Mouse (Mus musculus) liver, embryonic 13.5 days (tissue): ENCODE measurements around the gene Ntrk3. TPM values are rescaled to one million over a fixed set of nuclear protein-coding genes. Genes with fewer than 3 reads are reported as not detected.

Experiments used
- ATAC-seq: fragments of 200-750 bp; cut with Nextera tagmentation; 2 replicates; pipeline ENCODE4 v1.8.0; 2017; ENCODE audit warnings: low read depth, mild to moderate bottlenecking, moderate number of reproducible peaks, moderate library complexity
- DNase-seq: peaks from one replicate; pipeline ENCODE4 v3.0.0; 2022
- H3K27ac ChIP-seq: fragments of 300-500 bp; sonication (generic); 2 replicates; pipeline ENCODE4 v1.5.1; 2015; ENCODE audit warnings: moderate library complexity, mild to moderate bottlenecking, inconsistent platforms
- H3K27me3 ChIP-seq: fragments of 300-500 bp; sonication (generic); 2 replicates; pipeline ENCODE4 v1.6.1; 2015; ENCODE audit warnings: mild to moderate bottlenecking, inconsistent platforms
- H3K36me3 ChIP-seq: fragments of 300-500 bp; sonication (generic); 2 replicates; pipeline ENCODE4 v1.6.1; 2015; ENCODE audit warnings: mild to moderate bottlenecking, inconsistent platforms
- H3K4me1 ChIP-seq: fragments of 300-500 bp; sonication (generic); replicated peaks from 2 replicates; pipeline ENCODE4 v1.6.1; 2015; ENCODE audit warnings: inconsistent platforms
- H3K4me2 ChIP-seq: fragments of 300-500 bp; sonication (generic); 2 replicates; pipeline ENCODE4 v1.6.1; 2015; ENCODE audit warnings: inconsistent platforms, mild to moderate bottlenecking, moderate library complexity
- H3K4me3 ChIP-seq: fragments of 300-500 bp; sonication (generic); replicated peaks from 2 replicates; pipeline ENCODE4 v1.5.1; 2015; ENCODE audit warnings: mild to moderate bottlenecking, inconsistent platforms
- H3K9ac ChIP-seq: fragments of 300-500 bp; sonication (generic); 2 replicates; pipeline ENCODE4 v1.6.1; 2015; ENCODE audit warnings: mild to moderate bottlenecking, inconsistent platforms
- H3K9me3 ChIP-seq: fragments of 300-500 bp; sonication (generic); replicated peaks from 2 replicates; pipeline ENCODE4 v1.6.1; 2016; ENCODE audit warnings: inconsistent platforms
- WGBS: fragments of 180-500 bp; shearing (Covaris S2); methylation state at CpG from one replicate; pipeline ENCODE4 v1.1.7; 2015; ENCODE audit not compliant: insufficient replicate concordance; 5-methylcytosine and 5-hydroxymethylcytosine counted together
- polyA plus RNA-seq: library from polyadenylated mRNA; unstranded; fragments of >200 nt; fragmentation: Nextera tagmentation; extraction: Ambion mirVana; gene quantifications from 2 replicates; pipeline ENCODE4 v1.2.1, GENCODE M21; 2015

The Ntrk3 gene
- polyA plus RNA-seq, 1 experiment from 2014 or later, result 0.20 TPM

GRCm38 (mm10) chr7:78719117-78719516, 18.7 kb downstream of the Ntrk3 start:
- no peaks in the 10 kb centered on the region for H3K4me1 ChIP-seq
- no peaks in the 10 kb centered on the region for H3K36me3 ChIP-seq
- no peak overlapping the region for H3K27ac ChIP-seq
- no peaks in the 10 kb centered on the region for H3K9me3 ChIP-seq
- ATAC-seq (no peak), DNase-seq (no peak)
- no peaks in the 10 kb centered on the region for H3K27me3 ChIP-seq
- 7% methylated on average over 5 of the region's 5 CpGs for WGBS
- H3K4me2 ChIP-seq, result no peak overlapping the region
- H3K9ac ChIP-seq, result no peak overlapping the region
- no peak overlapping the region for H3K4me3 ChIP-seq

- ATAC-seq (no peak), DNase-seq (no peak)
- Histone ChIP-seq H3K27ac (no peak overlapping the region), H3K4me2 (no peak overlapping the region), H3K4me3 (no peak overlapping the region), H3K9me3 (no peaks in the 10 kb centered on the region), H3K36me3 (no peaks in the 10 kb centered on the region), H3K27me3 (no peaks in the 10 kb centered on the region), H3K4me1 (no peaks in the 10 kb centered on the region), H3K9ac (no peak overlapping the region)
- WGBS, result 70% methylated on average over 8 of the region's 8 CpGs
These were observed 19.6 kb downstream of the Ntrk3 start for GRCm38 (mm10) chr7:78718191-78718609.

DNA sequence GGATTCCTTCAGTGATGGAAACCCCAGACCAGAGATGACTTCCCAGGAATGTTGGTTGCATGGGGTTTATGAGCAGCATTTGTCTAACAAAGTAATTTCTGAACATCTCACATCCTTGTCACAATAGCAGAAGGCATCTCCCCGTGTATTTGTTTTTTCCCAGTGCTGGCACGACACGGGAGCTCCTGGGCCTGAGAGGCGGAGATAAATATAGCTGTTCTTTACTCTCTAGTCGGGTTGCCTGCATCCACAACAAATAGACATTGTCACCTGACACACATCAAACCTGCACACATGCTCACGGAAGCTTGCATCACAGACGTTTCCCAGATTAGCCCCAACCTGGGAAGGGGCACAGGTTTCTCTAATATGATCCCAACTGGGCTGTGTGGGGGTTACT, 30.1 kb downstream of the Ntrk3 start:
- 62% methylated on average over 7 of the region's 7 CpGs for WGBS
- Histone ChIP-seq H3K4me3 (no peak overlapping the region), H3K9ac (no peak overlapping the region), H3K4me2 (no peak overlapping the region), H3K4me1 (no peaks in the 10 kb centered on the region), H3K27ac (no peak overlapping the region), H3K36me3 (no peaks in the 10 kb centered on the region), H3K27me3 (no peaks in the 10 kb centered on the region), H3K9me3 (no peaks in the 10 kb centered on the region)
- ATAC-seq (no peak), DNase-seq (no peak)

DNA sequence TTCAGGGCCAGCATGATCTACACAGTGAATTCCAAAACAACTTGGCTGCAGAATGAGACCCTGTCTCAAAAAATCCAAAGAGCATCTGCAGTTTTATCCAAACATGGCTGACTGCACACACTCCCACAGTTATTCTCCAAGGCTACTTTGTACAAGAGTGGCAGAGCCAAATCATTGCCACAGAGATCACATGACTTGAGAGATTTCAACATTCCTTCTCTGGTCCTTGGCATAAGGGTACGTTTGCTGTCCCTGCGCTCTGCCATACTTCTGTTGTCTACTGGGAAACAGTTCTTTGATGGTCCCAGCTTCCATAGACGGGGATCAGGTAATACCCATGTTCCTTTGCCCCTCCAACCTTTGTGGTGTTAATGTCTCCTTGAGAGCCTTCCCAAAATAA, 30.7 kb downstream of the Ntrk3 start:
- WGBS, result 55% methylated on average over 3 of the region's 3 CpGs
- no peak for DNase-seq

DNA sequence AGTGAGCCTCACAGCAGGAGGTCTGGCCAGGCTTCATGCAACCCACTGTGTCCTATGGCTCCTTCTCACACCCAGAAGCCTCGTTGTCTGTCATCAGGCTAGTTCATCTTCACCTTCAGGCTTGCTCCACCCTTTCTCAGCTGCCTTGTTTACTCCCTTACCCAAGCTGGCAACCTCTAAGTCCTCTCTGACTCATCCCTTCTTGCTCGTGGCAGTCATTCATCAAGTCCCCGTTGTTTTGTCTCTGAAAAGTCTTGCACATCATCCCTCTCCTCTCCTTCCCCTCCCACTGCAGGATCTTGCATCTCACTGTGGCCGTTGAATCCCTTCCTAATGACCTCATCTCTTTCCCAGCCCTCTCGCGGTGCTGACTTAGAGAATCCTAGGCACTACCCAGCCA, 35.1 kb downstream of the Ntrk3 start:
- no peak for ATAC-seq
- no peak for DNase-seq
- Histone ChIP-seq H3K4me3 (no peak overlapping the region), H3K4me2 (no peak overlapping the region), H3K9ac (no peak overlapping the region), H3K4me1 (no peaks in the 10 kb centered on the region), H3K36me3 (no peaks in the 10 kb centered on the region), H3K27me3 (no peaks in the 10 kb centered on the region), H3K27ac (no peak overlapping the region), H3K9me3 (no peaks in the 10 kb centered on the region)
- WGBS, result 35% methylated on average over 6 of the region's 6 CpGs

More for the DNA sequence above, 30.7 kb downstream of the Ntrk3 start:
- Histone ChIP-seq H3K27me3 (no peaks in the 10 kb centered on the region), H3K9me3 (no peaks in the 10 kb centered on the region), H3K36me3 (no peaks in the 10 kb centered on the region), H3K4me3 (no peak overlapping the region), H3K9ac (no peak overlapping the region), H3K27ac (no peak overlapping the region), H3K4me1 (no peaks in the 10 kb centered on the region), H3K4me2 (no peak overlapping the region)
- no peak for ATAC-seq

DNA sequence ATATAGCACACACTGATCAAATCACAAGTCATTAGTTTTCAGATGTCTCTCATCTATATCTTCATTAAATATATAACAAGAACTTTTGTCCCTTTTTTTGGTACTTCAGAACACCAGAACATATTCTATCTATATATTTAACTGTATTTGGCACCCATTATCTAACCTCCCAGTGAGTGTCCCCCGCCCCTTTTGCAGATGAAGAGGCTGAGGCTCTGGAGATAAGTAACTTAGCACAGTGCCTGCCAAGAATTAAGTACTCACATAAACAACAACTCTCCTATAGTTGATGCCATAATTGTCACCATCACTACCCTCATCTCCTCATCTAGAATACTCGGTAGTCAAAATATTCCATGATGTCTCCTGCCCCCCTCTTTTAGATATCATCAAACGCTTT, 42.6 kb downstream of the Ntrk3 start:
- Histone ChIP-seq H3K9ac (no peak overlapping the region), H3K4me2 (no peak overlapping the region), H3K36me3 (no peaks in the 10 kb centered on the region), H3K9me3 (no peaks in the 10 kb centered on the region), H3K27ac (no peak overlapping the region), H3K27me3 (no peaks in the 10 kb centered on the region), H3K4me1 (no peaks in the 10 kb centered on the region), H3K4me3 (no peak overlapping the region)
- 50% methylated on average over 3 of the region's 3 CpGs for WGBS
- no peak for DNase-seq
- ATAC-seq, result no peak

DNA sequence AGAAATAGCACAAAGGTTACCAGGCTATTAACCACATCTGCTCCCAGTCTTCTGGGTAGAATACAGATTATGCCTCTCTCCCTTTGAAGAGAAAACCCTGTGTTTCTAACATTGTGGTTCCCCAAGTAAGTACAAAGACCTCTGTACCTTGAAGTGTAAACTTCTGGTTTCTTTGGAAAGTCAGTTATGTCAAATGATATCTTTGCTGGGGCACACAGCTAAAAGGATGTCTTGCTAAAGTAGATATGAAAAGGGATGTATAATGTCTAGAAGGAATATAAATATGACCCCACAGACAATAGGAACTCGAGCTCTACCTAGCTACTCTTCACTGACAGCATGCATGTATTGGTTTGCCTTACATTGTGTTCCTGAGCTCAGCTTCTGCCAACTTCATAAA, 44.7 kb downstream of the Ntrk3 start:
- H3K4me1 ChIP-seq, result no peaks in the 10 kb centered on the region
- 12% methylated on average over 1 of the region's 1 CpGs for WGBS
- no peak overlapping the region for H3K27ac ChIP-seq
- H3K9ac ChIP-seq, result no peak overlapping the region
- H3K36me3 ChIP-seq, result no peaks in the 10 kb centered on the region
- ATAC-seq, result no peak
- H3K4me3 ChIP-seq, result no peak overlapping the region
- DNase-seq, result no peak
- no peak overlapping the region for H3K4me2 ChIP-seq
- H3K9me3 ChIP-seq, result no peaks in the 10 kb centered on the region
- no peaks in the 10 kb centered on the region for H3K27me3 ChIP-seq

- Histone ChIP-seq H3K4me3 (no peak overlapping the region), H3K27me3 (no peaks in the 10 kb centered on the region), H3K4me1 (no peaks in the 10 kb centered on the region), H3K36me3 (no peaks in the 10 kb centered on the region), H3K9ac (no peak overlapping the region), H3K9me3 (no peaks in the 10 kb centered on the region), H3K27ac (no peak overlapping the region), H3K4me2 (no peak overlapping the region)
- WGBS, result 68% methylated on average over 3 of the region's 3 CpGs
- no peak for ATAC-seq
- DNase-seq, result no peak
These were observed 46.9 kb downstream of the Ntrk3 start for GRCm38 (mm10) chr7:78690956-78691355.

DNA sequence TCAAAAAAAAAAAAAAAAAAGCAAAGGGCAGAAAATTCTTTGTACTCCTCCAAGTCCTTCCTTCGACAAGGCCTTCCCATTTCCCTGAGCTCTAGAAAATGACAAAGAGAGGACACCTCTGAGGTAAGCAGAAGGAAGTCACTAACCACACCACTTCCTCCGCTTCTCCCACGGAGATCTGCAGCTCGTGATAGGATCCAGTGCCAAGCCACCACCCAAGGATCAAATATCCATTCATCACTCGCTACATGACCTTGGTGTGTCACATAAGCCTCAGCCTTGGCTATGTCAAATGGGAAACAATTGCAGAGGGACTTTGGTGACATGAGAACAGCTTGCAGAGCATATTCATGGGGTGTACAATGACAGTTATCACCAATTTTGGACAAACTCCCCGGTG, 52.9 kb downstream of the Ntrk3 start:
- no peak for DNase-seq
- H3K27ac ChIP-seq, result no peak overlapping the region
- H3K36me3 ChIP-seq, result no peaks in the 10 kb centered on the region
- H3K4me3 ChIP-seq, result no peak overlapping the region
- no peak overlapping the region for H3K4me2 ChIP-seq
- H3K4me1 ChIP-seq, result no peaks in the 10 kb centered on the region
- H3K9ac ChIP-seq, result no peak overlapping the region
- ATAC-seq, result no peak
- H3K27me3 ChIP-seq, result no peaks in the 10 kb centered on the region
- H3K9me3 ChIP-seq, result no peaks in the 10 kb centered on the region
- WGBS, result 14% methylated on average over 6 of the region's 6 CpGs

DNA sequence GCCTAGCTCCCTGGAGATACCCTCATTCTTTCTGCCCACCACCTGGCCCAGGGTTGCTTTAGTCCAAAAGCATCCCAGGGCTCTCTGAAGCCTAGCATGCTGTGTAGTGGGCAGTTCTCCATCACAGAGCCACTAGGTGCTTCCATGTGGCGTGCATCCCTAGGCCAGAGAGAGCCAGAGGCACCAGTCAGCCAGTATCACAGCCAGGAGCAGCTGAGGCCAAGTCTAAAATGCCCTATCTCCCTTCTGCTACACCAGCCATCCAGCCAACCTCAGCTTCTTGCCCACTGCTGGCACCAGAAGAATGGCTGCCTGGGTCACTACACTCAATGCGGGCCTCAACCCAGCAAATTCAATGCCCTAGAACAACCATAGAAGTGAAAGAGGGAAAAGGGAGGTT, 56.9 kb downstream of the Ntrk3 start:
- 57% methylated on average over 2 of the region's 2 CpGs for WGBS
- no peak for DNase-seq

DNA sequence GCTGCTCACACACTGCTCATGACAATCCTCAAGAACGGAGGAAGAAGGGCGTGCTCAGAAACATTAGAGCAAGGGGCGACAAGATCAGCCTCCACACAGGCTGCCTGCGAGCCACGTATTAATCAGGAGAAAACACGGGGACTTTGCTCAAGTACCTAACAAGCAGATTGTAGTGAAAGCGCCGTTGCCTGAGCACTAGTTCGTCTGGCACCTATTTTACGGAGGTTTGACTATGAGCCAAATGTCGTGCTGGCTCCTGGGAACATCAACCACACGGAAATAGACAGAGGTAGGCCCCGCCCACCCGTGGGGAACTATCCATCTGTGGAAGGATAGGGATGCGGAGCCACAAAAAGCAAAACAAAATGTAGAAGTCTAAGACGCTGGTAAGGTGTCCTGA, 68.4 kb downstream of the Ntrk3 start:
- Histone ChIP-seq H3K9me3 (no peaks in the 10 kb centered on the region), H3K27me3 (no peaks in the 10 kb centered on the region), H3K9ac (no peak overlapping the region), H3K36me3 (no peaks in the 10 kb centered on the region), H3K4me3 (no peak overlapping the region), H3K27ac (no peak overlapping the region), H3K4me2 (no peak overlapping the region), H3K4me1 (no peaks in the 10 kb centered on the region)
- WGBS, result 73% methylated on average over 16 of the region's 16 CpGs
- DNase-seq, result no peak
- ATAC-seq, result no peak

More for the DNA sequence above, 56.9 kb downstream of the Ntrk3 start:
- H3K27me3 ChIP-seq, result no peaks in the 10 kb centered on the region
- no peak overlapping the region for H3K4me2 ChIP-seq
- no peak overlapping the region for H3K27ac ChIP-seq
- no peaks in the 10 kb centered on the region for H3K4me1 ChIP-seq
- H3K9me3 ChIP-seq, result no peaks in the 10 kb centered on the region
- no peaks in the 10 kb centered on the region for H3K36me3 ChIP-seq
- H3K9ac ChIP-seq, result no peak overlapping the region
- ATAC-seq, result no peak
- H3K4me3 ChIP-seq, result no peak overlapping the region

DNA sequence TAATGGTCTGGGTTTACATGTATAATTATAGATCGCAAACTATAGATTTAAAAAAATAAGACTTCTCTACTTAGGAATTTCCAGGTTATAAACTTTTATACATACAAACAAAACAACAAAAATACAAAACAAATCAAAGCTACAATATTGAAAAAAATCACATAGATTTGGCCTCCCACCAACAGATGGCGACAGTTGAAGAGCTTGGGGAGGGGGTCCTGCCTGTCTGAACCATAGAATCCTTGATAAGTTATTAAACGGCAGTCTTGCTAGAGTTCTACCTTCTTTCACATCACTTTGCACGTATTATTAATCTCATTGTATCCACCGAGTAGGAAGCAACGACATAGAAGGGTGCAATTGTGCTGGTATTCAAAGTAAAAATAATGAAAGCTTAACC, 68.9 kb downstream of the Ntrk3 start:
- Histone ChIP-seq H3K4me1 (no peaks in the 10 kb centered on the region), H3K4me2 (no peak overlapping the region), H3K36me3 (no peaks in the 10 kb centered on the region), H3K4me3 (no peak overlapping the region), H3K9me3 (no peaks in the 10 kb centered on the region), H3K27ac (no peak overlapping the region), H3K27me3 (no peaks in the 10 kb centered on the region), H3K9ac (no peak overlapping the region)
- ATAC-seq (no peak), DNase-seq (no peak)
- 76% methylated on average over 6 of the region's 6 CpGs for WGBS
